Mouse (Mus musculus) cortical plate, adult 2 months (tissue): ENCODE results near the gene Tmcc3. TPM values are rescaled to one million over a fixed set of nuclear protein-coding genes. Genes with fewer than 3 reads are reported as not detected.

Experiments used
- H3K27ac ChIP-seq: fragments of 200-500 bp; 2 replicates; pipeline ENCODE4 v1.5.1; 2012; ENCODE audit warnings: low read length, control low read depth, inconsistent platforms; ENCODE audit not compliant: insufficient read depth
- H3K4me1 ChIP-seq: fragments of 200-500 bp; 2 replicates; pipeline ENCODE4 v1.6.1; 2011; ENCODE audit warnings: low read length; ENCODE audit not compliant: control insufficient read depth, insufficient read depth
- H3K4me3 ChIP-seq: fragments of 200-500 bp; 2 replicates; pipeline ENCODE4 v1.5.1; 2011; ENCODE audit warnings: mild to moderate bottlenecking, low read length, control low read depth; ENCODE audit not compliant: insufficient read depth
- CTCF ChIP-seq: fragments of 200-500 bp; IDR thresholded peaks from 2 replicates; pipeline ENCODE4 v1.5.1; 2011; ENCODE audit warnings: mild to moderate bottlenecking, control low read depth, low read length; ENCODE audit not compliant: insufficient read depth; ENCODE audit errors: extremely low read depth
- POLR2A ChIP-seq: fragments of 200-500 bp; IDR thresholded peaks from 2 replicates; pipeline ENCODE4 v1.6.1; 2011; ENCODE audit warnings: mild to moderate bottlenecking, low read length, control low read depth; ENCODE audit not compliant: insufficient read depth; ENCODE audit errors: extremely low read depth
- polyA plus RNA-seq: library from polyadenylated mRNA; depleted of rRNA; stranded (reverse); fragments of >200 nt; gene quantifications from 2 replicates; pipeline ENCODE4 v1.2.3, GENCODE M21; 2012

The Tmcc3 gene
- polyA plus RNA-seq, 1 experiment, result 28.5 TPM

DNA sequence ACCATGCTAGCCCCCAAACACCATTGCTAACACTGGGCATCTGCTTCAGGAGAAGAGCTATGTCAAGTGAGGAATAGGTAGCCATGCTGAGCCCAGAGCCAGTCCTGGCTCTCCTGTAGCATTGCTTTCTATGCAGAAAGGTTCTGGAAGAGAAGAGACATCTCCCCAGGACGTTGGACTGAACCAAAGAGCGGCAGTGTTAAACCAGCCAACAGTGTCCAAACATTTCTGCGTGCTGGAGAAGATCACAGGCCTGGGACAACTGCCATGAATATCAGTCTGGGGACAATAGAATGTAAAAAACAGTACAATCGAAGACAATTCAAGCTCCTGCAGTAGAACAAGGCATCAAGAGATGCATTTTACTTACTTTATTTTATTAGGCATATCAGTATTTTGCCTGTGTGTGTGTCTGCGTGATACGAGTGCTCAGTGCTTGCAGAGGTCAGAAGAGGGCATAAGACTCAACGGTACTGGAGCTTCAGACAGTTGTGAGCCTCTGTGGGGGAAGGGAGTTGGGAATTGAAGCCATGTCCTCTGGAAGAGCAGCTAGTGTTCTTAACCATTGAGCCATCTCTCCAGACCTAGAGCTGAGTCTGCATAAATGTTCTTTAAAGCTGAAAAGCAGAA, 134.7 kb downstream of the Tmcc3 start:
- H3K27ac ChIP-seq, result no peak overlapping the region
- TF ChIP-seq CTCF (no peak), POLR2A (no peak)
- no peak overlapping the region for H3K4me3 ChIP-seq
- no peaks in the 10 kb centered on the region for H3K4me1 ChIP-seq

GRCm38 (mm10) chr10:94449676-94450075, 137.9 kb downstream of the Tmcc3 start:
- Histone ChIP-seq H3K4me3 (no peak overlapping the region), H3K4me1 (no peaks in the 10 kb centered on the region), H3K27ac (no peak overlapping the region)
- TF ChIP-seq POLR2A (no peak), CTCF (no peak)

DNA sequence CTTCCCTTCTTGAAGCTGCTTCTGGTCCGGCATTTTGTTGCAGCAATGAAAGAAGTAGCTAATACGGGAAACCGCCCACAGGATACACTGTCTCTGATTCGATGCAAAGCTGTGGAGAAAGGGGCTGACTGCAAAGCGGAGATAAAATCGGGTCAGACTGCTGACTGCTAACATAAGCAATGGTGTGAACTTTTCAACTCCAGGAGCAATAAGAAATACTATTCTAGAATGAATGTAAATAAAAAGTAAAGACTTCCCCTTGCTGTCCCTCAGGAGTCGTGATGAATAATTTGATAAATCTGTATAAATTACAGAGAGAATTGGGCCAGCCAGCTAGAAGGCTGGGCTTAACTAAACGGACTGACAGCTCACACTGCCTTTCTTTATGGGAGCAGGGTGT, 139.0 kb downstream of the Tmcc3 start:
- H3K27ac ChIP-seq, result no peak overlapping the region
- no peak for TF ChIP-seq POLR2A
- no peak for TF ChIP-seq CTCF
- H3K4me1 ChIP-seq, result no peaks in the 10 kb centered on the region
- H3K4me3 ChIP-seq, result no peak overlapping the region

- no peak overlapping the region for H3K27ac ChIP-seq
- peaks cover 2% of the 10 kb centered on the region; the same call in 1 of the 2 replicates for H3K4me1 ChIP-seq
- no peak for TF ChIP-seq CTCF
- no peak for TF ChIP-seq POLR2A
- no peak overlapping the region for H3K4me3 ChIP-seq
These were observed 145.7 kb downstream of the Tmcc3 start for GRCm38 (mm10) chr10:94457454-94457853.

DNA sequence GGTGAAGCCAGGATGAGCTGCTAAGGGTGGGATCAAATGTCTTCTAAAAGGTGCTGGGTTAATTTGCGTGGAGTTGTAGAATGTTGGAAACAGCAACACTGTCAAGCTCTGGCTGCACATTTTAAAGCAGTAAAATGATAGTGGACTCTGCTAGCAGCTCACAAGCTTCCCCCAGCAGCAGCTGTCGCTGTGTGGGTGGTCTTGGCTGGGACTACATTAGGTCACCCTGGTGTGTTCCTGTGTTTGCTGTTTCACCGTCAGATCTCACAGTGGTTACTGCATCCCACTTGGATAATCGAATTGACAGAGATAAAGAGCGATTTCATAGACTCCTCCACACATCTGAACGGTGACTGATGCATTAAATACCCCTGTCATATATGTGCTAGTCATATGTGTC, 146.9 kb downstream of the Tmcc3 start:
- peaks cover 2% of the 10 kb centered on the region; the same call in 1 of the 2 replicates for H3K4me1 ChIP-seq

GRCm38 (mm10) chr10:94461378-94461777, 149.6 kb downstream of the Tmcc3 start:
- TF ChIP-seq POLR2A, result no peak
- TF ChIP-seq CTCF, result peak; percentile 32; the same call in 1 of the 2 replicates
- peaks cover 2% of the 10 kb centered on the region; the same call in 1 of the 2 replicates for H3K4me1 ChIP-seq

More for the DNA sequence above, 146.9 kb downstream of the Tmcc3 start:
- H3K4me3 ChIP-seq, result no peak overlapping the region
- H3K27ac ChIP-seq, result no peak overlapping the region
- no peak for TF ChIP-seq POLR2A
- no peak for TF ChIP-seq CTCF

DNA sequence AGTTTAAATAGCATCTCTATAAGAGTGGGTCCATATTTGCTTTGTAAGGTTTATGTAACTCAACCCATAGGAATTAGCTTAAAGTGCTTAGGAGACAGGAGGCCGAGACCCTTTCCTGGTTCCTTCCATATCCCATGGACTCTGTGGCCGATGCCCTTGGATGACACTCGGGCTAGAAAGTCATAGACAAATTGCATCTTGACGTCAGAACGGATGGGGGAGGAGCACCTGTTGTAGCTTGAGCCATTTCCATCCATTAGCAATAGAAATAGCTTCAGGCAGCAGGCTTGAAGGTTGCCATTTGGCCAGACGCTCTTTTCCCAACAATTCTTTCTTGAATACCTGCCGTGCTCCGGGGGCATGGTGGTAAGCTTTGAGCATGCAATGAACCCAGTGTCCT, 150.1 kb downstream of the Tmcc3 start:
- Histone ChIP-seq H3K4me1 (peaks cover 3% of the 10 kb centered on the region; the same call in 1 of the 2 replicates), H3K27ac (no peak overlapping the region), H3K4me3 (no peak overlapping the region)
- TF ChIP-seq POLR2A (no peak), CTCF (no peak)

More at GRCm38 (mm10) chr10:94461378-94461777, 149.6 kb downstream of the Tmcc3 start:
- Histone ChIP-seq H3K27ac (no peak overlapping the region), H3K4me3 (no peak overlapping the region)

GRCm38 (mm10) chr10:94462386-94463064, 150.8 kb downstream of the Tmcc3 start:
- peaks cover 3% of the 10 kb centered on the region; the same call in 1 of the 2 replicates for H3K4me1 ChIP-seq
- TF ChIP-seq POLR2A (no peak), CTCF (no peak)
- H3K4me3 ChIP-seq, result no peak overlapping the region
- no peak overlapping the region for H3K27ac ChIP-seq

GRCm38 (mm10) chr10:94463410-94463809, 151.7 kb downstream of the Tmcc3 start:
- Histone ChIP-seq H3K4me3 (no peak overlapping the region), H3K27ac (no peak overlapping the region), H3K4me1 (peaks cover 3% of the 10 kb centered on the region; the same call in 1 of the 2 replicates)
- TF ChIP-seq CTCF (no peak), POLR2A (no peak)

DNA sequence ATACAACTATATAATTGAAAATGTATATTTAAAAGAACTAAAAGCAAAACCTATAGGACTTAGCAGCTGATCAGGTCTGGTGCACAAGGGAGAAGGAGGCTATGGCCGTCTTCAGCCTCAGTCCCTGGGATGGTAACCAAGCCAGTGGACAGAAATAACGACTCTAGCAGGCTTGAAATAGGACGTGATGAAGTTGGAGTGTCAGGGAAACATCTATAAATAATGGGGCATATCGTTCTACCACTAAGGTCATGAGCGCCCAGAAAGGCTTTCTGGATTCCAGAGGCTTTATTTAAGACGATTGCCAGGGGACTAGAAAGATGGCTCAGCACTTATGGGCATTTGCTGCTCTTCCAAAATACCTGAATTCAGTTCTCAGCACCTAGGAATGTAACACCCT, 153.9 kb downstream of the Tmcc3 start:
- Histone ChIP-seq H3K27ac (no peak overlapping the region), H3K4me3 (no peak overlapping the region), H3K4me1 (peaks cover 2% of the 10 kb centered on the region; the same call in 1 of the 2 replicates)
- TF ChIP-seq CTCF, result no peak
- TF ChIP-seq POLR2A, result no peak
